Mouse (Mus musculus) gonadal fat pad, adult 2 months (tissue): ENCODE data around the gene Slx1b. TPM values are rescaled to one million over a fixed set of nuclear protein-coding genes. Genes with fewer than 3 reads are reported as not detected.

ENCODE experiments used
- polyA plus RNA-seq: library from polyadenylated mRNA; depleted of rRNA; stranded (reverse); fragments of >200 nt; gene quantifications from 2 replicates; pipeline ENCODE4 v1.2.3, GENCODE M21; 2012; rRNA removed

Gene Slx1b
- polyA plus RNA-seq, 1 experiment, result 24.2 TPM

Other genes starting within 250 kb of the Slx1b start
- gene Atp2a1, start 232.7 kb downstream of the Slx1b start, polyA plus RNA-seq, result 1.7 and 8.0 TPM in 2 replicates
- 40.5 and 48.0 TPM in 2 replicates for gene Sh2b1, start 220.4 kb downstream of the Slx1b start, polyA plus RNA-seq
- gene Tufm, start 208.4 kb downstream of the Slx1b start, polyA plus RNA-seq, result 92.1 and 92.3 TPM in 2 replicates
- gene Atxn2l, start 192.3 kb downstream of the Slx1b start, polyA plus RNA-seq, result 82.8 and 104 TPM in 2 replicates
- gene Eif3c, start 129.4 kb downstream of the Slx1b start, polyA plus RNA-seq, result 111 and 114 TPM in 2 replicates
- 22.4 and 30.5 TPM in 2 replicates for gene Apobr, start 110.8 kb downstream of the Slx1b start, polyA plus RNA-seq
- gene Cln3, start 110.0 kb downstream of the Slx1b start, polyA plus RNA-seq, result 76.8 and 98.2 TPM in 2 replicates
- gene Il27, start 100.8 kb downstream of the Slx1b start, polyA plus RNA-seq, result 0.13 TPM in 1 of 2 replicates, not detected in the other
- gene Nupr1, start 64.9 kb downstream of the Slx1b start, polyA plus RNA-seq, result 49.9 and 55.5 TPM in 2 replicates
- 25.4 and 48.2 TPM in 2 replicates for gene Sgf29, start 46.5 kb downstream of the Slx1b start, polyA plus RNA-seq
- 107 and 126 TPM in 2 replicates for gene Sult1a1, start 19.4 kb downstream of the Slx1b start, polyA plus RNA-seq
- 70.6 and 75.0 TPM in 2 replicates for gene Bola2, start 383 bp downstream of the Slx1b start, polyA plus RNA-seq
- 38.2 and 61.2 TPM in 2 replicates for gene Coro1a, start 12.0 kb upstream of the Slx1b start, polyA plus RNA-seq
- gene Mapk3, start 63.8 kb upstream of the Slx1b start, polyA plus RNA-seq, result 146 and 169 TPM in 2 replicates
- gene Gdpd3, start 70.5 kb upstream of the Slx1b start, polyA plus RNA-seq, result 7.6 and 51.9 TPM in 2 replicates
- 212 and 269 TPM in 2 replicates for gene Ypel3, start 81.2 kb upstream of the Slx1b start, polyA plus RNA-seq
- gene Tbx6, start 85.7 kb upstream of the Slx1b start, polyA plus RNA-seq, result 1.9 and 2.1 TPM in 2 replicates
- gene Ppp4c, start 96.7 kb upstream of the Slx1b start, polyA plus RNA-seq, result 129 and 161 TPM in 2 replicates
- gene Fam57b, start 101.9 kb upstream of the Slx1b start, polyA plus RNA-seq, result 11.8 and 27.3 TPM in 2 replicates
- gene 4930451I11Rik, start 135.9 kb upstream of the Slx1b start, polyA plus RNA-seq, result not detected in 2 replicates
- gene Doc2a, start 151.6 kb upstream of the Slx1b start, polyA plus RNA-seq, result 0.13 TPM in 1 of 2 replicates, not detected in the other
- gene Hirip3, start 166.2 kb upstream of the Slx1b start, polyA plus RNA-seq, result 3.2 and 6.0 TPM in 2 replicates
- 33.7 and 39.6 TPM in 2 replicates for gene Ino80e, start 166.6 kb upstream of the Slx1b start, polyA plus RNA-seq
- gene Taok2, start 188.9 kb upstream of the Slx1b start, polyA plus RNA-seq, result 55.9 and 62.6 TPM in 2 replicates
- gene Tmem219, start 227.1 kb upstream of the Slx1b start, polyA plus RNA-seq, result 88.1 and 102 TPM in 2 replicates
- 19.7 and 21.3 TPM in 2 replicates for gene Kctd13, start 233.1 kb upstream of the Slx1b start, polyA plus RNA-seq